Mouse (Mus musculus) heart, adult 18-20 months (tissue): ENCODE measurements around the gene Ppp1r35. TPM values are rescaled to one million over a fixed set of nuclear protein-coding genes. Genes with fewer than 3 reads are reported as not detected.

Source experiments
- DNase-seq, 2 experiments: peaks; one replicate each; pipeline ENCODE4 v3.0.0; 2021 to 2022; ENCODE audit warnings: mixed read lengths in 1 of 2
- total RNA-seq, 2 experiments: library from RNA; stranded (reverse); gene quantifications; 2 replicates each; pipeline ENCODE4 v1.2.3; 2021

Ppp1r35 gene
- total RNA-seq, 2 experiments from 2014 or later = 9.9 to 12.0 TPM

GRCm38 (mm10) chr5:137782776-137783522 lies 4.3 kb downstream of the Ppp1r35 start:
- DNase-seq = no peak

- no peak for DNase-seq
Observed at GRCm38 (mm10) chr5:137783901-137784540, 5.4 kb downstream of the Ppp1r35 start.

- DNase-seq = no peak
Observed at GRCm38 (mm10) chr5:137784546-137784945, 5.9 kb downstream of the Ppp1r35 start.

- DNase-seq = peak in 1 of 2 experiments; percentile 43
Observed at GRCm38 (mm10) chr5:137785164-137786031, 6.7 kb downstream of the Ppp1r35 start.

GRCm38 (mm10) chr5:137786109-137786942 lies 7.7 kb downstream of the Ppp1r35 start:
- peak; percentile 99 for DNase-seq

GRCm38 (mm10) chr5:137787151-137787928 lies 8.7 kb downstream of the Ppp1r35 start, which contains the start of the genes Mepce and Zcwpw1:
Mepce (minus strand) TSS chr5:137787655.
Zcwpw1 (plus strand) TSS chr5:137787798.
- peak; percentile 96 to 97 for DNase-seq

- DNase-seq = peak in 1 of 2 experiments; percentile 29
Observed at GRCm38 (mm10) chr5:137788171-137788570, 9.5 kb downstream of the Ppp1r35 start.

GRCm38 (mm10) chr5:137788946-137789531 lies 10.4 kb downstream of the Ppp1r35 start:
- DNase-seq = no peak

GRCm38 (mm10) chr5:137791553-137791952 lies 12.9 kb downstream of the Ppp1r35 start:
- no peak for DNase-seq

GRCm38 (mm10) chr5:137796606-137797005 lies 18.0 kb downstream of the Ppp1r35 start:
- no peak for DNase-seq

GRCm38 (mm10) chr5:137800917-137801316 lies 22.3 kb downstream of the Ppp1r35 start:
- no peak for DNase-seq

- no peak for DNase-seq
Observed at GRCm38 (mm10) chr5:137806158-137806557, 27.5 kb downstream of the Ppp1r35 start.

- DNase-seq = no peak
Observed at GRCm38 (mm10) chr5:137808316-137808715, 29.7 kb downstream of the Ppp1r35 start.

GRCm38 (mm10) chr5:137817466-137818222 lies 39.0 kb downstream of the Ppp1r35 start:
- no peak for DNase-seq

GRCm38 (mm10) chr5:137822126-137822525 lies 43.5 kb downstream of the Ppp1r35 start:
- no peak for DNase-seq

GRCm38 (mm10) chr5:137822602-137823001 lies 44.0 kb downstream of the Ppp1r35 start:
- no peak for DNase-seq

- DNase-seq = no peak
Observed at GRCm38 (mm10) chr5:137823455-137824045, 44.9 kb downstream of the Ppp1r35 start.

- DNase-seq = no peak
Observed at GRCm38 (mm10) chr5:137825030-137825429, 46.4 kb downstream of the Ppp1r35 start.

- no peak for DNase-seq
Observed at GRCm38 (mm10) chr5:137825971-137826370, 47.3 kb downstream of the Ppp1r35 start.
